ENCODE assay signal across 9 mouse cellular contexts in genomic region chr13:57779146-57779545, GRCm38 (mm10).
DNase-seq lines count a peak whose midpoint lies in the region; ATAC-seq and TF ChIP-seq lines count a peak whose summit lies in the region.
"Had no signal": no experiment of that assay in that cellular context is flagged by ENCODE, and none has a peak within 500 bp of the region (broad histone marks: within the 10 kb centered on the region; RNA-seq: fewer than 3 reads in every experiment).

No protein-coding gene starts in this region.

- no peak for ATAC-seq in kidney, embryonic 15.5 days (replicated peaks; ENCODE audit: low FRiP score)

- no peaks in the 10 kb centered on the region for H3K36me3 ChIP-seq in kidney, embryonic 15.5 days
- H3K36me3 ChIP-seq in ES-E14 (ENCODE audit: control insufficient read depth, insufficient read depth, low read length, poor library complexity, severe bottlenecking) = no peaks in the 10 kb centered on the region
- H3K36me3 ChIP-seq in limb, embryonic 10.5 days = no peaks in the 10 kb centered on the region
- H3K36me3 ChIP-seq: embryonic facial prominence, embryonic 15.5 days; neural tube, embryonic 12.5 days had no signal

- WGBS in kidney, embryonic 15.5 days = 78% methylated on average over 4 of the region's 4 CpGs
- 82% methylated on average over 4 of the region's 4 CpGs for WGBS in limb, embryonic 10.5 days

- peaks cover 3% of the 10 kb centered on the region; the same call in 1 of the 2 replicates for H3K9me3 ChIP-seq in kidney, embryonic 15.5 days (replicated peaks)
- no peaks in the 10 kb centered on the region for H3K9me3 ChIP-seq in ES-E14 (ENCODE audit: control insufficient read depth, insufficient read depth, low read depth, low read length)
- 0 out of 2 replicates have a peak, but pooled peaks cover 4% of the 10 kb centered on the region for H3K9me3 ChIP-seq in limb, embryonic 10.5 days (replicated peaks)

- H3K9ac ChIP-seq in kidney, embryonic 15.5 days = no peak overlapping the region
- no peak overlapping the region for H3K9ac ChIP-seq in ES-E14 (ENCODE audit: insufficient read depth, low read depth, low read length, poor library complexity, severe bottlenecking)
- H3K9ac ChIP-seq: embryonic facial prominence, embryonic 15.5 days; neural tube, embryonic 12.5 days had no signal

- no peak overlapping the region for H3K4me3 ChIP-seq in kidney, embryonic 15.5 days (replicated peaks)
- H3K4me3 ChIP-seq in ES-E14 (ENCODE audit: insufficient read depth in 1 of 2, low read depth in 1 of 2, low read length in 2 of 2, poor library complexity in 1 of 2, severe bottlenecking in 1 of 2) = no peak overlapping the region
- no peak overlapping the region for H3K4me3 ChIP-seq in layer of hippocampus, adult 2 months
- H3K4me3 ChIP-seq in limb, embryonic 10.5 days = no peak overlapping the region
- H3K4me3 ChIP-seq: embryonic facial prominence, embryonic 15.5 days; neural tube, embryonic 12.5 days had no signal

- H3K4me1 ChIP-seq in kidney, embryonic 15.5 days = no peaks in the 10 kb centered on the region
- no peaks in the 10 kb centered on the region for H3K4me1 ChIP-seq in ES-E14 (ENCODE audit: control insufficient read depth in 2 of 2, insufficient read depth in 2 of 2, low read length in 2 of 2, poor library complexity in 1 of 2)
- H3K4me1 ChIP-seq in limb, embryonic 10.5 days = peaks cover 17% of the 10 kb centered on the region
- H3K4me1 ChIP-seq: neural tube, embryonic 12.5 days had no signal

- TF ChIP-seq POLR2A in brain, embryonic 14.5 days (IDR thresholded peaks at IDR 0.05; ENCODE audit: borderline replicate concordance, extremely low read depth, insufficient read depth, insufficient read length, poor library complexity, severe bottlenecking) = no peak

- in situ Hi-C loops in ES-E14 (cut with MboI; ENCODE audit: low sequenced_read_pairs in 2 of 2, unreplicated experiment in 2 of 2) = no loop called here

- H3K4me2 ChIP-seq in kidney, embryonic 15.5 days = no peak overlapping the region
- H3K4me2 ChIP-seq: embryonic facial prominence, embryonic 15.5 days; neural tube, embryonic 12.5 days had no signal

- H3K27me3 ChIP-seq in kidney, embryonic 15.5 days = no peaks in the 10 kb centered on the region
- H3K27me3 ChIP-seq in limb, embryonic 10.5 days (ENCODE audit: low read depth, poor library complexity, severe bottlenecking) = no peaks in the 10 kb centered on the region
- H3K27me3 ChIP-seq: embryonic facial prominence, embryonic 15.5 days; neural tube, embryonic 12.5 days had no signal

- no peak overlapping the region for H3K27ac ChIP-seq in kidney, embryonic 15.5 days
- H3K27ac ChIP-seq in ES-E14 (ENCODE audit: insufficient read depth, low read depth, low read length, poor library complexity, severe bottlenecking) = no peak overlapping the region
- H3K27ac ChIP-seq in layer of hippocampus, adult 2 months = no peak overlapping the region
- H3K27ac ChIP-seq in limb, embryonic 10.5 days = no peak overlapping the region
- H3K27ac ChIP-seq: embryonic facial prominence, embryonic 15.5 days; neural tube, embryonic 12.5 days had no signal

- peak; percentile 40; the same call in 1 of the 2 replicates for TF ChIP-seq CTCF in brain, embryonic 14.5 days (IDR thresholded peaks at IDR 0.05; ENCODE audit: borderline replicate concordance, extremely low read depth, insufficient read depth, insufficient read length)
- peak; percentile 68 for TF ChIP-seq CTCF in layer of hippocampus, adult 2 months (conservative IDR thresholded peaks at IDR 0.05)

- peak; percentile 25 for DNase-seq in kidney, postnatal 10 days
- DNase-seq in ES-E14 (ENCODE audit: low read depth, low spot score) = peak; percentile 51
- DNase-seq in brain, embryonic 14.5 days (ENCODE audit: low read depth) = peak; percentile 31
- DNase-seq in layer of hippocampus, adult 2 months (ENCODE audit: low spot score in 2 of 2) = peak; percentile 22 to 36
- DNase-seq in limb, embryonic 10.5 days (ENCODE audit: low spot score) = no peak
- DNase-seq in gastrocnemius, postnatal 25 days = no peak

TF ChIP-seq in ES-E14, 5 proteins besides CTCF, POLR2A, EP300 and RAD21:
- no peak for TF ChIP-seq HCFC1 (IDR thresholded peaks at IDR 0.05; ENCODE audit: borderline replicate concordance, insufficient read depth, low read length)
- TF ChIP-seq CHD2 (IDR thresholded peaks at IDR 0.05; ENCODE audit: low read depth, low read length) = no peak
- no peak; the same call in 1 of the 2 replicates for TF ChIP-seq ZC3H11A (IDR thresholded peaks at IDR 0.05; ENCODE audit: borderline replicate concordance, low read depth, low read length)

Comparison
In these comparisons a context has a peak if more than half of its experiments do, and no peak if none do; other contexts are left out.
1. DNase-seq: peak in kidney, postnatal 10 days (single experiment), ES-E14 (single experiment), brain, embryonic 14.5 days (single experiment) and layer of hippocampus, adult 2 months (2 of 2); none in limb, embryonic 10.5 days (single experiment) and gastrocnemius, postnatal 25 days (single experiment).